In the genomic region with DNA sequence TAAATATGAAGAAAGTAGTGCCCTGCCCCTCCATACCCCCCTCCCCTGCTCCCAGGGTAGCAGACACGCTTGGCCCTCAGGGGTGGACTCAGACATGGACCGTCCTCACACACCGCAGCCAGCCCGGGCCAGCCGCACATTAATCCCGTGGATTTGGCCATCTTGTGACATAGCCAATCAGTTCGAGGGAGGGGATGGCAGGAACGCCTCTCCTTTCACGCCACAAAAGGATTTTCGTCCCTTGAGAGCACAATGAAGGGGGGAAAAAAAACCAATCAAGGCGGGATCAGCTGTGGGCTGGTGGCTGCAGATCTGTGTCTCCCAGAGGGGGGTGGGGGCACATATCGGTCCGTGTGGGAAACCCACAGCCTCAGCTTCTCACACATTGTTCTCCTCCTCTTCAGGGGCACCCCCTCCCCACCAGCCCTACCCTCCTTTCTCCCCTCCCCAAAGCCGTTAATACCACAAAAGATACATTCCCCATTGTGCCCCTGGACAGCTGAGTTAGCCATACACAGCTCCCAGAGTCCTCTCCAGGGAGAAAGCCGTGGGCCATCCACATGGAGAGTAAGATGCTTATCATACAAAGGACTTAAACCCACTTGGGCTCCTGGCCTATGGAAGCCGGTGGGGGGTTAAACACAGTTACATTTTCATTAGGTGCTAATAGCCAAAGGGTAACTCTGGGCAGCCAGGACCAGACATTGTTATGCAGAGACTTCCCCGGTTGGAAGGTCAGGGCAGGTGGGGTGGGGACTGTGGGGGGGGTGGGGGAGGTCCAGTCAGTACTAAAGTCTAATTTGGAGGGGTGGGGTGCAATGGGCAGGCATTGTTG, we compare ENCODE assay signal across 9 mouse cellular contexts.
DNase-seq lines count a peak whose midpoint lies in the region; ATAC-seq and TF ChIP-seq lines count a peak whose summit lies in the region.
"Had no signal": no experiment of that assay in that cellular context is flagged by ENCODE, and none has a peak within 500 bp of the region (broad histone marks: within the 10 kb centered on the region; RNA-seq: fewer than 3 reads in every experiment).

No protein-coding gene starts in this region.

- intact Hi-C loops in heart, postnatal 25 days (cut with DNase I), result no loop called here

- H3K9ac ChIP-seq in heart, embryonic 12.5 days, result no peak overlapping the region; the same call in none of the 2 replicates
- no peak overlapping the region for H3K9ac ChIP-seq in ES-Bruce4 (ENCODE audit: low read depth, poor library complexity, severe bottlenecking)
- H3K9ac ChIP-seq in embryonic facial prominence, embryonic 15.5 days, result no peak overlapping the region
- no peak overlapping the region for H3K9ac ChIP-seq in limb, embryonic 15.5 days

- no peak for TF ChIP-seq POLR2A in ES-Bruce4 (IDR thresholded peaks at IDR 0.05; ENCODE audit: insufficient read depth, low read length)

- H3K36me3 ChIP-seq in heart, embryonic 12.5 days, result no peaks in the 10 kb centered on the region
- no peaks in the 10 kb centered on the region for H3K36me3 ChIP-seq in ES-Bruce4 (ENCODE audit: control insufficient read depth, insufficient read depth, low read length, poor library complexity, severe bottlenecking)
- H3K36me3 ChIP-seq in embryonic facial prominence, embryonic 15.5 days, result no peaks in the 10 kb centered on the region
- no peaks in the 10 kb centered on the region for H3K36me3 ChIP-seq in limb, embryonic 15.5 days

- H3K4me1 ChIP-seq in heart, embryonic 12.5 days (replicated peaks), result peaks cover 10% of the 10 kb centered on the region
- H3K4me1 ChIP-seq in ES-Bruce4 (ENCODE audit: control insufficient read depth, insufficient read depth, low read length), result peaks cover 5% of the 10 kb centered on the region
- H3K4me1 ChIP-seq in embryonic facial prominence, embryonic 15.5 days, result peaks cover 12% of the 10 kb centered on the region
- peaks cover 19% of the 10 kb centered on the region for H3K4me1 ChIP-seq in limb, embryonic 15.5 days

- peaks cover 60% of the 10 kb centered on the region for H3K27me3 ChIP-seq in heart, embryonic 12.5 days (replicated peaks)
- peaks cover 15% of the 10 kb centered on the region for H3K27me3 ChIP-seq in ES-Bruce4 (ENCODE audit: control insufficient read depth, insufficient read depth, low read length, poor library complexity, severe bottlenecking)
- 0 out of 2 replicates have a peak, but pooled peaks cover 4% of the 10 kb centered on the region for H3K27me3 ChIP-seq in embryonic facial prominence, embryonic 15.5 days
- no peaks in the 10 kb centered on the region for H3K27me3 ChIP-seq in limb, embryonic 15.5 days

- no peak for DNase-seq in heart, postnatal 25 days (ENCODE audit: low spot score)
- no peak for DNase-seq in thymus, adult 18-20 months
- no peak for DNase-seq in c-Kit-positive CD71-positive TER-119-positive erythroid progenitor cells, embryonic 14.5 days (ENCODE audit: low spot score)
- DNase-seq: cerebellum, postnatal 36 days had no signal

- ATAC-seq in heart, embryonic 12.5 days (ENCODE audit: insufficient number of reproducible peaks, low FRiP score), result peak; percentile 39; the same call in 1 of the 2 replicates
- peak; percentile 29; the same call in 1 of the 2 replicates for ATAC-seq in embryonic facial prominence, embryonic 15.5 days (ENCODE audit: insufficient number of reproducible peaks, low FRiP score, low TSS enrichment, low read depth)
- ATAC-seq in limb, embryonic 15.5 days (ENCODE audit: insufficient number of reproducible peaks, low FRiP score, low TSS enrichment, low read depth), result no peak
- no peak for ATAC-seq in monocyte, adult 5-6 weeks (replicated peaks; ENCODE audit: insufficient number of reproducible peaks, low FRiP score, low TSS enrichment, poor library complexity, severe bottlenecking)

- H3K4me3 ChIP-seq in heart, embryonic 12.5 days, result peak overlapping the region; percentile 15
- no peak overlapping the region for H3K4me3 ChIP-seq in ES-Bruce4 (ENCODE audit: low read depth, low read length)
- H3K4me3 ChIP-seq in embryonic facial prominence, embryonic 15.5 days (replicated peaks), result peak overlapping the region; percentile 19
- H3K4me3 ChIP-seq in limb, embryonic 15.5 days, result 0 out of 2 replicates have a peak overlapping the region, but pooled peaks have one; percentile 1

- TF ChIP-seq CTCF in ES-Bruce4 (IDR thresholded peaks at IDR 0.05; ENCODE audit: low read depth, low read length), result no peak

- H3K9me3 ChIP-seq in heart, embryonic 12.5 days (replicated peaks), result no peaks in the 10 kb centered on the region
- H3K9me3 ChIP-seq in ES-Bruce4 (replicated peaks; ENCODE audit: control insufficient read depth, insufficient read depth, low read length, poor library complexity, severe bottlenecking), result no peaks in the 10 kb centered on the region
- no peaks in the 10 kb centered on the region for H3K9me3 ChIP-seq in embryonic facial prominence, embryonic 15.5 days (replicated peaks)
- no peaks in the 10 kb centered on the region for H3K9me3 ChIP-seq in limb, embryonic 15.5 days

- no peak overlapping the region for H3K27ac ChIP-seq in heart, embryonic 12.5 days (ENCODE audit: poor library complexity, severe bottlenecking)
- H3K27ac ChIP-seq in ES-Bruce4 (ENCODE audit: insufficient read depth, low read length), result no peak overlapping the region
- H3K27ac ChIP-seq in embryonic facial prominence, embryonic 15.5 days (replicated peaks), result no peak overlapping the region
- H3K27ac ChIP-seq in limb, embryonic 15.5 days, result no peak overlapping the region

- WGBS in heart, embryonic 12.5 days, result 6% methylated on average over 17 of the region's 17 CpGs
- 4% methylated on average over 17 of the region's 17 CpGs for WGBS in embryonic facial prominence, embryonic 15.5 days
- WGBS in limb, embryonic 15.5 days, result 5% methylated on average over 17 of the region's 17 CpGs

- H3K4me2 ChIP-seq in heart, embryonic 12.5 days, result peak overlapping the region; percentile 66
- H3K4me2 ChIP-seq in embryonic facial prominence, embryonic 15.5 days (replicated peaks), result peak overlapping the region; percentile 49
- H3K4me2 ChIP-seq in limb, embryonic 15.5 days, result peak overlapping the region; percentile 28

- TF ChIP-seq EP300 in ES-Bruce4 (IDR thresholded peaks at IDR 0.05; ENCODE audit: insufficient read depth, low read depth, low read length), result peak; percentile 57; the same call in 1 of the 2 replicates

Comparison
In these comparisons a context has a peak if more than half of its experiments do, and no peak if none do; other contexts are left out.
1. ATAC-seq: peak in heart, embryonic 12.5 days (single experiment) and embryonic facial prominence, embryonic 15.5 days (single experiment); none in limb, embryonic 15.5 days (single experiment) and monocyte, adult 5-6 weeks (single experiment).
2. Peak in every context shown above with its lines, with median percentiles within 50 percentile points of each other: H3K4me2 ChIP-seq.